Mouse (Mus musculus): ENCODE measurements at regions not wholly inside any gene's neighbourhood (a gene's known extent, or its start where the extent isn't known, plus 50 kb on each side); places are given as distances from the start of the nearest gene placed in this dataset.
"Not testable (repeated sequence)": the region's sequence is repeated elsewhere in the genome, so short reads cannot be mapped to it uniquely, and the experiment has no call there.

DNA sequence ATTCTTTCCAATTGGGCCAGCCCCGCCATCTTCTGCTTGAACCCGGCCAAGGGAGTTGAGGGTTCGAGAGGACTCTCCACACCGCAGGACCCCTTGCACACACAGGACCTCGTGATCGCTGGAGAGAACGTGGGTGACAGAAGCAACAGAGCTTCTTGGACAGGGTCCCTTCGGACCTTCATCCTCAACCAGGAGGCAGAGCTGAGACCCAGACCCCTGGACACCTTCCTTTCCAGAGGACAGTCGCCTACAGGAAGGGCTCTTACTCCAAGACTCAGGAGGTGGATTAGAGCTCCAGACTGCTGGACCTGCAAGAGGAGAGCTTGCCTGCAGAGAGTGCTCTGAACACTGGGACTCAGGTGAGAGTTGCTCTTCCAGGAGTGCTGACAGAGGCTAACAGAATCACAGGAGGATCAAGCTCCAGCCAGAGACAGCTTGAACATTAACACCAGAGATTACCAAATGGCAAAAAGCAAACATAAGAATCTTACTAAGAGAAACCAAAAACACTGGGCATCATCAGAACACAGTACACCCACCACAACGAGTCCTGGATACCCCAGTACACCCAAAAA, 99.3 kb upstream of the Arid1b start:
- not testable (repeated sequence) for DNase-seq

DNA sequence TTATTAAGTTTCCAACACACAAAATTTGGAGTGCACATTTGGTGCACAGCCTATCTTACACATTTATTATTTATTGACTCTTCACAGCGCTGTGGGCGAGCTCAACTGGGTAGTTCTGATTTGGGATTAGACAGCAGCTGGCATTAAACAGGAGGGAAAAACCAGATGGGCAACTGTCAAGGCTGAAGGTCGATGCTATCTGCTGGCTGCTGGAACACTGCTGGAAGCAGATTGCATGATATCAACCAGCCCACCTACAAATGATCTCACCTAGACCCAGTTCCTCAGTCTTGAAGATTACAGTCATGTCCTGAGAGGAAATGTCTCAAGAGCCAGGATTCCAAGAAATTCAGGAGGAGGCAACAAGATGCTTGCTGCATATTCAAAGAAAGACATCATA, 91.0 kb upstream of the Arid1b start:
- DNase-seq = no peak

DNA sequence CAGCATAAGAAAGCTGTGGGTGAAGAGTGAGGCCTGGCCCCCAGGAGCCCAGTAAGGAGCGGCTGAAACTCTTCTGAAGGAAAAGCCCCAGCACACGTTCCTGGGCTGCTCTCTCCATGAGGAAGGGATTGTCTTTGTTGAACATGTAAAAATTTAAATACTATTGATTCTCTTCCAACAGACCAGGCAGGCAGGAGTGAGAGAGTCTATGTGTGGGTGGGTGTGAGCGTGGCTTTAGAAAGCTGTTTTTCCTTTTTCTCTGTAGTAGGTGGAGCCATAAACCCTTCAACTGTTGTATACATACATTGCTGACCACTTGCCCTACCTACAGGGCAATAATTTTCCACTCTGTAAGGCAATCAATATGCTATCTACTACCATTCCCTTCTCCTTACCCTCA, 87.6 kb upstream of the Arid1b start:
- DNase-seq = no peak

DNA sequence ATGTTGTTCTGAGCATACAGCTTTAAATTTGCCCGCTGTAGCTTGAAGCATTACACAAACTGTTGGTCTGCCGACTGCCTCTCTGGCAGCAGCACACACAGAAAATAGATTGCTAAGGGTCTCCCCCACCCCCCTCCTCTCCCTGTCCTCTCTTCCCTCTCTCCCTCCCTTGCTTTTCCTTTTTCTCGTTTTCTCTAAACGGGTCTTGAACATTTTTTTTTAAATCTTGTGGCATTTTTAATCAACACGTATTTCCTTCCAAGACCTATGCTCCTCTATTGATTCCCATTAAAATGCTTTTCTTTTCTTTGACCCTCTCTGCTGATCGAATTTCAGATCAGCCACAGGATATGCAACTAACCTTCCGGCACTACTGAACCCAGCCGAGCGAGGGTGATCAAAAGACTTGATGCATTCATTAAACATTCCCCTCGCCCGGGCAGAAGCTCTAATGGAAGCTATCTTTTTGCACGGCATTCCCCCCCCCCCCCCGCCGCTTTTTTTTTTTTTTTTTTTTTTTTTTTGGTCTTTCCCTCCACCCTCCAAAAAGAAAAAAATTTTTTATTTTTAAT, 86.9 kb upstream of the Arid1b start:
- peak in 1 of 2 experiments; percentile 21 for DNase-seq

DNA sequence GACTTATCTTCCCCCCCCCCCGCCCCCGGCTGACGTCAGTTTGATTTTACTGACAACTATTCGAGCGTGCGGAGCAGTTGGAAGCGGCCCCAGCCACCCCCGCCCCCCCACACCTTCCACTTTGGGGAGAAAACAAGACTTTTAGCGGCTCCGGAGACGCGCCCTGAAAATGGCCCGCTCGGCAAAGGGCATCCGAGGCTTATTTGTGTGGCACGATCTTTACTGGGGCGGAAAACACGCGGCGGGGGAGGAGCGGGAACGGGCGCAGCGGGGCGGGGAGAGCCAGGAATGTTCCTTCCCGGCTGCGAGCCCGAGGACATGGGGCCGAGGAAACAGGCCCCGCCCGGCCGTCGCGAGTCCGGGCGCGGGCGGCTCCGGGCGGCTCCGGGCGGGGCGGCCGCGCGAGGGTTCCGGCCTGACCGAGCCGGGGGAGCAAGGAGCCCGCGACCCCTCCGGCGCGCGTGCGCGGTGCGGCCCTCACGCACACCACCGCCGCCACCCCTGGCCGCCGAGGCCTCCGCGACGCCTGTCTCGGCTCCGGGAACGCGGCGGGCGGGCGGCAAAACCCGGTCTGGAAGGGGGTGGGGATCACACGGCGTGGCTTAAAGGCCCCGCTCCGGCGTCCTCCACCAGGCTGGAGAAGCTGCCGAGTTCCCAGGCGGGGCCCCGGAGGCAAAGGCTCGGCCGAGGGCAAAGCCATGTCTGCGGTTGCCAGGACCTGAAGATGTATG, 86.1 kb upstream of the Arid1b start:
- peak; percentile 74 to 82 for DNase-seq

DNA sequence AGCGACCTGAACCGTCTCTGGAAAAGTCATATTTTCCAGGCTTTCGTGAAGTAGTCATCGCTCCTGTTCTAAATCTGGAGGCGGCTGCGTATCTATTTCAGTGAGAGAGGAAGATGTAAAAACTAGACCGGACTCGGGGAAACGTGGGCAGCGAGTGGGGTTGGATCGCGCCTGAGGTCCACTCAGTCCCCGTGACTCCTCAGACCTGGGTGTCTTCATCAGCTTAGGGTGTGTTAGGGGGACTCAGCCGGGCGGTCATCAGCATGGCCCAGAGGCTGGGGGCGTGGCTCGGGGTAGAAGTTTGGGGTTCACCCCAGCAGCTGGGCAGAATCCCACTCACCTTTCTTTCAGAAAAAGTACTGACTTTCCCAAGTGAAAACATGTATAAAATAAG, 85.6 kb upstream of the Arid1b start:
- DNase-seq = peak in 1 of 2 experiments; percentile 19

DNA sequence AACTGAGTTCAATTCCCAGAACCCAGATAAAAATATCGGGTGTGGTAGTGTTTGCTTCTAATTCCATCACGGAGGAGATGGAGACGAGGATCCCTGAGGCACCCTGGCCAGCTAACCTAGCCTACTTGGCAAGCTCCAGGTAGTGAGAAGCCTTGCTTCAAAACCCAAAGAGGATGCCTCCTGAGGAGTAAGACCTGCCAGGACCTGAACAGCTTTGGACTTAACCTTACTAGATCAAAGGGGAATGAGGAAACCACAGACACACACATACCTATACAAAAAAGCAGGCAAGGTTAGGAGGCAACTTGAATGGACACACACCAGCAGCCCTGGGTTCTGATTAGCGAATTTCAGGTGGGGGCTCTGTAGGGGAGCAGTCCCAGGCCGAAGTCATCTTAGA, 84.0 kb upstream of the Arid1b start:
- DNase-seq = no peak

DNA sequence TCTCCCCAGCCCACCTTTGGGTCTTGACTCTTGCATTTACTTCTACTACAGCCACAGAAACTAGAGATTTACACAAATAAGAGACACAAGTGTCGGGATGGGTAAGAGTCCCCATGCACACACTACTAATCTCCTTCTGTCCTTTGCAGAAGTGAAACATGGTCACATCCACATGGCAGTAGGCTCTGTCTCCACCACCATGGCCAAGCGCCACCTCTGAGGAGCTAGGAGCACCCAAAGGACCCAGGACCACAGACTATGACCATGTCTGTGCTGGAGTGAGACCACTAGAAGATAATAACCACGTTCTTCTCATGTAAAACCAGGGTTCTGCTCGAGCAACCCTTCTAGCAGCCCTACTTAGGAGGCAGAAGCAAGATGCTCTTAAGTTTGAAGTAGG, 81.1 kb upstream of the Arid1b start:
- DNase-seq = no peak

DNA sequence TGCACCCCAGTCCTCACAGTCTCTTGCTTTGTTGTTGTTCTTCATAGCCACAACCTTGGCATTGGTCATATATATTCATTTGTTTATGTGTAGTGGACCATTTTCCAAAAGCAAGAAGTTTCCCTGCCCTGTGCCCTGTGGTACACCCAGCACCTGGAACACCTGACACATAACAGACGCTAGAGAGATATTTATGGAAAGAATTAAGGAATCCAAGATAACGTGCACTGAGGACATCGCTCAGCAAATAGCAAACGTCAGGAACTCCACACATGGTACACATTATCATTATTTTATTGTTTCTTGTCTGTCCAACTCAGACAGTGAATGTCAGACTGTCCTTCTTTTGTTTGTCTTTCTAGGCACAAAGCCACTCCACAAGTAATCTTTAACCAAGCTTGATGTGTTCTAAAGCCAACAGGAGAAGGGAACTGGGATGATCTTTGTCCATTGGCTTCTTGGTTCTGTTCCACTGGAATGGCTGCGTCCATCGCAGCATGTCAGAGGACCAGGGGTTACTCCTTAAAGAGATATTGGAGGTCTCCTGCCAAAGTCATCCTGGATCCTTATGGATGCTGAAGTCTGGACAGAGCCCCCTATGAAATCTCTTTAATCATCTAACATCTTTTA, 74.2 kb upstream of the Arid1b start:
- no peak for DNase-seq

DNA sequence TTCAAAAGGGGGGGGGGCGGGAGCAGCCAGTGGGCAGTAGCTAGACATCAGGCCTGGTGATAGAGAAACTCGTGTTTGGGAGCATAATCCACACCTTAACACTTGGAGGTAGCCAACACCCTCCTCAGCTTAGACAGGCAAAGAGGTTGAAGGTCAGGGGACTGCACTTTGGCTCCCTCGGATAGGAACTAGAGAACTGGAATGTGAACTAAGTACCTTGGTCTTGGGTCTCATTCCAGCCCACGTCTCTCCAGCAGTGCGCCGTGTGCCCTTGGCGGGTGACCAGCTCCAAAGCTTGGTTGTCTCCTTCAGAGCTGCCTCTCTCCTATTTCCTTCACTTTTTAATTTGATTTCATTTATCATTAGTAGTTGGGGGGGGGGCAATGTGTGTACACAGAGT, 73.0 kb upstream of the Arid1b start:
- no peak for DNase-seq

DNA sequence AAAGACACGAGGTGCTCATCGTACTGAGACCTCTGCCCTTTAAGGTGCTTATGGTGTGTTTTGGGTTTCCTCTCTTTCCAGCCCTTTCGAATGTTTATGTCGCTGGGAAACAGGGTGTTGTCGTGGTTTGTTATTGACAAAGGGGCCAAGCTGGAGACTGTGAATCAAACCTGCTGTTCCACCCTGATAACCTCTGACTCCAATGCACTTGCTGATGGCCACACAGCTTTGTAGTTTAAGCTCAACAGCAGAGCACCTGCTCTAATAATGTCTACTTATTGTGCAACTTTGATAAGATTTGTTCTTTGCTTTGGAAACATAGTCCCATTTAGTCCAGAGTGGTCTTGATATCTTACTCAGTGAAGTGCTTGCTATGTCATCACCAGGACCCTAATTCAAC, 65.5 kb upstream of the Arid1b start:
- no peak for DNase-seq

DNA sequence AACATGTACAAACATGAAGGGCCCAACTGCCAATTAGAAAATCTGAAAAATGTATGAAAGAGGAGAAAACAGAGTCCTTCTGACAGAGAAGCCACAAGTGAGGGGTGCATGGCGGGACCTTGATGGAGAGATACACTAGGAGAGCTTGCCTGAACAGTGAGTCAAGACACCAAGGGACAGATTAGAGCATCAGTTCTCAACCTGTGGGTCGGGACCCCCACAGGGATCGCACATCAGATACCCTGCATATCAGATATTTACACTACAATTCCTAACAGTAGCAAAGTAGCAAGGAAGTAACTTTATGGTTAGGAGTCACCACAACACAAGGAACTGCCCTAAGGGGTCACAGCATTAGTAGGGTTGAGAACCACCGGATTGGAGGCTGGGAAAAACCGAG, 58.9 kb upstream of the Arid1b start:
- no peak for DNase-seq

DNA sequence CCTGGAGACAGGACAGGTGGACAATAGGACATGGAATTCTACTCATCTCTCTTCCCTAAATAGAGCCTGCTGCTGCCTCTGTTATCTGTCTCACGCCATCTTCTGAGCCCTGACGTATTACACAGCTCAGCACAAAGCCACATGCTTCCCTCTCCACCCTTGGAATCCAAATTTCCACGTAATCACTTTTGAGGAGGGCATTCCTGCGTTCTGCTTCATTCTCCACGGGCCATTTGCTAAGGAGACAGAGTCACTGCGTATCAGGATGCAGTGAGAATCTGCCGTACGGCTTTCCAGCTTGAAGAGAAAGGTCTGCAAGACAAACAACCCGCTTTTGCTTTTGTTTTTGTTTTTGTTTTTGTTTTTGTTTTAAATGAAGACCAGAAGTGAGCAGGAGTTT, 53.5 kb upstream of the Arid1b start:
- no peak for DNase-seq

DNA sequence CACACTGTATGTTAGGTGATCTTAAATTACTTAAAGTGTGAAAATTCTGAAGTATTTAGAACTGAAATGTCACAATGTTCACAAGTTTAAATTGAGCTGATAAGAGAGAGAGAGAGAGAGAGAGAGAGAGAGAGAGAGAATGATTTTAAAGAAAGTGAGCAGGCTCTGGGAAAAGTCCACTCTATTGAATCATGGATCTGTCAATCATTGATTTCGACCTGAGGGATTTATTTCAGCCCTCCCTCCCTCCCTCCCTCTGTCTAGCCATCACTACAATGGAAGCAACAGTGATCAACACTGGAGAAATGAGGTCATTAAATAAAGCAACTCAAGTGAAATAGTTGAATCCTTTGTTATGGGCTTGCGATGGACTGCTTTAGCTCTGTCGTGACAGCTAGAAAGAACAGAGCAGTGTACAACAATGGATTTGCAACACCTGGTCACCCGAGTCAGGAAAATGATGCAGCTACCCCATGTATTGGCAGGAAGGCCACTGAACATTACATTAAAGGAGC, 52.8 kb upstream of the Arid1b start:
- DNase-seq = no peak

DNA sequence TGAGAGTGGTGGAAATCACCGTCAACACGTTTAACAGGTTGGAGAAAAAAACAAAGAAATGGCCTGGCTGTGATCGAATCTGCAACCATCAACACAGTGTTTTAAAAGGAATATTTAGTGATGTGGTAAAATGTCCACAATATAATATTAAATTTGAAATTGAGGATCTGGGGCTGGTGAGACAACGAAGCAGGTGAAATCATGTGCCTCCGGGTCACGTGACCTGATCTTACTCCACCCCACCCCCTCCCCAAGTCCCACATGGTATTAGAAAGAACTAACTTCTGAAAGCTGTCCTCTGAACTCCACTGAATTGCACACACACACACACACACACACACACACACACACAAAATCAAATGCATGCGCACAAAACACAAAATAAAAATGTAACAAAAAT, 51.3 kb upstream of the Arid1b start:
- DNase-seq = no peak

Data from spleen, adult 18-20 months (tissue).